Mouse (Mus musculus) gastrocnemius, postnatal 14 days (tissue): ENCODE measurements around the gene Ppp1r11. TPM values are rescaled to one million over a fixed set of nuclear protein-coding genes. Genes with fewer than 3 reads are reported as not detected.

Source experiments
- DNase-seq: peaks from one replicate; pipeline ENCODE4 v3.0.0; 2021; ENCODE audit warnings: mixed read lengths
- intact Hi-C: fragments of 180-260 bp; cut with DNase I; formaldehyde crosslinking; loops from one replicate; pipeline ENCODE4 v1.15.1; 2025; ENCODE audit warnings: low total_unique reads
- total RNA-seq, 2 experiments: library from RNA; stranded (reverse); gene quantifications; 2 replicates each; pipeline ENCODE4 v1.2.3; 2021

Gene Ppp1r11
- total RNA-seq, 2 experiments from 2014 or later = 63.5 to 67.7 TPM

- intact Hi-C loops = no loop called here
- no peak for DNase-seq
Measured at GRCm38 (mm10) chr17:36929236-36929932, 22.2 kb downstream of the Ppp1r11 start.

- intact Hi-C loops = no loop called here
- no peak for DNase-seq
Measured at GRCm38 (mm10) chr17:36927496-36928120, 23.9 kb downstream of the Ppp1r11 start.

- intact Hi-C loops = no loop called here
- no peak for DNase-seq
Measured at GRCm38 (mm10) chr17:36923491-36923890, 28.1 kb downstream of the Ppp1r11 start.

- intact Hi-C loops = no loop called here
- DNase-seq = no peak
Measured at GRCm38 (mm10) chr17:36922715-36923114, 28.8 kb downstream of the Ppp1r11 start.

- intact Hi-C loops = no loop called here
- no peak for DNase-seq
Measured at GRCm38 (mm10) chr17:36920239-36920638, 31.3 kb downstream of the Ppp1r11 start.

GRCm38 (mm10) chr17:36915076-36915475 lies 36.5 kb downstream of the Ppp1r11 start:
- intact Hi-C loops = loop anchor here (5.0 kb wide), 1 partner anchor 82 kb away; no protein-coding TSS in a partner anchor
- DNase-seq = peak; percentile 38

- DNase-seq = peak; percentile 77
- intact Hi-C loops = no loop called here
Measured at GRCm38 (mm10) chr17:36914108-36914507, 37.4 kb downstream of the Ppp1r11 start.

GRCm38 (mm10) chr17:36912031-36912430 lies 39.5 kb downstream of the Ppp1r11 start:
- DNase-seq = no peak
- intact Hi-C loops = no loop called here

- no peak for DNase-seq
- intact Hi-C loops = no loop called here
Measured at GRCm38 (mm10) chr17:36909802-36910201, 41.7 kb downstream of the Ppp1r11 start.

GRCm38 (mm10) chr17:36908235-36908634 lies 43.3 kb downstream of the Ppp1r11 start:
- DNase-seq = no peak
- intact Hi-C loops = no loop called here

GRCm38 (mm10) chr17:36903651-36904050 lies 47.9 kb downstream of the Ppp1r11 start:
- intact Hi-C loops = no loop called here
- no peak for DNase-seq

GRCm38 (mm10) chr17:36900691-36901090 lies 50.9 kb downstream of the Ppp1r11 start:
- DNase-seq = no peak
- intact Hi-C loops = no loop called here

- no peak for DNase-seq
- intact Hi-C loops = no loop called here
Measured at GRCm38 (mm10) chr17:36900001-36900400, 51.5 kb downstream of the Ppp1r11 start.

GRCm38 (mm10) chr17:36899376-36899775 lies 52.2 kb downstream of the Ppp1r11 start:
- intact Hi-C loops = no loop called here
- no peak for DNase-seq

Other genes starting within 250 kb of the Ppp1r11 start
- not detected for gene H2-M10.5, start 178.8 kb downstream of the Ppp1r11 start, total RNA-seq
- gene H2-M10.6, start 139.6 kb downstream of the Ppp1r11 start, total RNA-seq = not detected
- gene Trim26, start 114.6 kb downstream of the Ppp1r11 start, total RNA-seq = 10 to 100 TPM; 14.7 to 15.7 TPM
- gene Trim15, start 84.5 kb downstream of the Ppp1r11 start, total RNA-seq = not detected
- not detected for gene Trim10, start 82.2 kb downstream of the Ppp1r11 start, total RNA-seq
- gene Trim40, start 61.6 kb downstream of the Ppp1r11 start, total RNA-seq = not detected
- not detected for gene Trim31, start 53.6 kb downstream of the Ppp1r11 start, total RNA-seq
- not detected for gene Rnf39, start 8.8 kb downstream of the Ppp1r11 start, total RNA-seq
- gene Znrd1, start 6.8 kb upstream of the Ppp1r11 start, total RNA-seq = 10 to 100 TPM; 15.6 to 17.3 TPM
- gene Znrd1as, start 6.9 kb upstream of the Ppp1r11 start, total RNA-seq = 10 to 100 TPM in 1 of 2 experiments, 1 to 10 TPM in 1; 9.3 to 11.4 TPM
- under 1 TPM in 1 of 2 experiments, not detected in 1; 0.25 TPM for gene 2410137M14Rik, start 29.5 kb upstream of the Ppp1r11 start, total RNA-seq
- not detected for gene H2-M5, start 37.8 kb upstream of the Ppp1r11 start, total RNA-seq
- 1 to 10 TPM in 1 of 2 experiments, under 1 TPM in 1; 0.74 to 1.5 TPM for gene Zfp57, start 49.4 kb upstream of the Ppp1r11 start, total RNA-seq
- not detected for gene Mog, start 71.7 kb upstream of the Ppp1r11 start, total RNA-seq
- 10 to 100 TPM in 1 of 2 experiments, 1 to 10 TPM in 1; 9.8 to 10.3 TPM for gene Gabbr1, start 94.2 kb upstream of the Ppp1r11 start, total RNA-seq
- not detected for gene Olfr90, start 136.8 kb upstream of the Ppp1r11 start, total RNA-seq
- gene Olfr91, start 146.5 kb upstream of the Ppp1r11 start, total RNA-seq = not detected
- not detected for gene Olfr92, start 168.3 kb upstream of the Ppp1r11 start, total RNA-seq
- not detected for gene Olfr93, start 209.8 kb upstream of the Ppp1r11 start, total RNA-seq
- gene Ubd, start 242.2 kb upstream of the Ppp1r11 start, total RNA-seq = not detected
- not detected for gene Olfr94, start 249.3 kb upstream of the Ppp1r11 start, total RNA-seq